In genomic region chr17:23790269-23791078, GRCm38 (mm10) we compare ENCODE assay signal across 8 mouse cellular contexts. TPM values are rescaled to one million over a fixed set of nuclear protein-coding genes. Genes with fewer than 3 reads are reported as not detected.
DNase-seq lines count a peak whose midpoint lies in the region; ATAC-seq and TF ChIP-seq lines count a peak whose summit lies in the region.

Srrm2 (plus strand) TSS chr17:23790532.

- peak within 1 kb of the TSS; percentile 39 for H3K4me3 ChIP-seq in cortical plate, adult 2 months (ENCODE audit: insufficient read depth, low read length)
- H3K4me3 ChIP-seq in gastrocnemius, adult 2 months = peak within 1 kb of the TSS; percentile 73
- peak within 1 kb of the TSS; percentile 45 for H3K4me3 ChIP-seq in hindbrain, embryonic 13.5 days
- H3K4me3 ChIP-seq in lung, postnatal 0 days (ENCODE audit: low read depth, low read length) = peak within 1 kb of the TSS; percentile 41

- peak; percentile 71 for DNase-seq in gastrocnemius, adult 2 months
- peak; percentile 48 to 61 for DNase-seq in layer of hippocampus, postnatal 25 days (ENCODE audit: extremely low spot score in 1 of 2, low spot score in 1 of 2)
- DNase-seq in lung, postnatal 0 days (ENCODE audit: low spot score) = peak; percentile 73
- peak; percentile 53 for DNase-seq in ovary, adult 18-20 months (ENCODE audit: low spot score)
- DNase-seq in urinary bladder, postnatal 14 days (ENCODE audit: low spot score) = peak; percentile 59

- no peaks in the 10 kb centered on the region for H3K27me3 ChIP-seq in hindbrain, embryonic 13.5 days
- H3K27me3 ChIP-seq in lung, postnatal 0 days (replicated peaks; ENCODE audit: insufficient read depth, low read length) = no peaks in the 10 kb centered on the region

- peak; percentile 46; the same call in 1 of the 2 replicates for TF ChIP-seq POLR2A in cortical plate, adult 2 months (IDR thresholded peaks at IDR 0.05; ENCODE audit: extremely low read depth, insufficient read depth, low read length)

- H3K27ac ChIP-seq in cortical plate, adult 2 months (ENCODE audit: insufficient read depth, low read length) = peak within 1 kb of the TSS; percentile 91
- H3K27ac ChIP-seq in gastrocnemius, adult 2 months = peak within 1 kb of the TSS; percentile 85
- H3K27ac ChIP-seq in hindbrain, embryonic 13.5 days = peak within 1 kb of the TSS; percentile 98
- H3K27ac ChIP-seq in lung, postnatal 0 days (ENCODE audit: low read length) = peak within 1 kb of the TSS; percentile 91

- WGBS in hindbrain, embryonic 13.5 days = 1% methylated on average over 29 of the region's 29 CpGs
- 2% methylated on average over 29 of the region's 29 CpGs for WGBS in lung, postnatal 0 days

- TF ChIP-seq CTCF in cortical plate, adult 2 months (IDR thresholded peaks at IDR 0.05; ENCODE audit: extremely low read depth, insufficient read depth, low read length) = no peak
- no peak for TF ChIP-seq CTCF in gastrocnemius, adult 2 months (IDR thresholded peaks at IDR 0.05)
- TF ChIP-seq CTCF in lung, postnatal 0 days (IDR thresholded peaks at IDR 0.05) = no peak

- intact Hi-C loops in gastrocnemius, adult 2 months (cut with DNase I) = loop anchor here (5.0 kb wide), 1 partner anchor 42 kb away; no protein-coding TSS in a partner anchor

- TF ChIP-seq EP300 in lung, postnatal 0 days (IDR thresholded peaks at IDR 0.05) = no peak

- peak; percentile 47 for ATAC-seq in activated CD4-positive, CD25-positive, alpha-beta regulatory T cell, adult 4 months
- peak; percentile 22 for ATAC-seq in hindbrain, embryonic 13.5 days (ENCODE audit: low FRiP score)
- peak; percentile 75 for ATAC-seq in lung, postnatal 0 days

- H3K9me3 ChIP-seq in hindbrain, embryonic 13.5 days = no peaks in the 10 kb centered on the region
- no peaks in the 10 kb centered on the region for H3K9me3 ChIP-seq in lung, postnatal 0 days (ENCODE audit: low read length)

- H3K36me3 ChIP-seq in hindbrain, embryonic 13.5 days = no peaks in the 10 kb centered on the region
- H3K36me3 ChIP-seq in lung, postnatal 0 days (ENCODE audit: insufficient read depth, low read length) = no peaks in the 10 kb centered on the region

- H3K9ac ChIP-seq in hindbrain, embryonic 13.5 days = peak within 1 kb of the TSS; percentile 85
- H3K9ac ChIP-seq in lung, postnatal 0 days (replicated peaks; ENCODE audit: low read depth) = peak within 1 kb of the TSS; percentile 57

- peak within 1 kb of the TSS; percentile 75 for H3K4me2 ChIP-seq in hindbrain, embryonic 13.5 days
- peak within 1 kb of the TSS; percentile 75 for H3K4me2 ChIP-seq in lung, postnatal 0 days (replicated peaks; ENCODE audit: low read depth, low read length)

- 0 out of 2 replicates have a peak, but pooled peaks cover 1% of the 10 kb centered on the region for H3K4me1 ChIP-seq in cortical plate, adult 2 months (ENCODE audit: control insufficient read depth, insufficient read depth, low read length)
- peaks cover 39% of the 10 kb centered on the region for H3K4me1 ChIP-seq in hindbrain, embryonic 13.5 days (replicated peaks)
- peaks cover 9% of the 10 kb centered on the region; the same call in 1 of the 2 replicates for H3K4me1 ChIP-seq in lung, postnatal 0 days (ENCODE audit: insufficient read depth, low read depth, low read length)

RNA-seq across cellular contexts. Expression of gene Srrm2, which starts in this region (rescaled TPM):
- 100 to 1,000 TPM; 234 to 326 TPM for polyA plus RNA-seq in activated CD4-positive, CD25-positive, alpha-beta regulatory T cell, adult 4 months (2017; shearing (Covaris generic))
- polyA plus RNA-seq in cortical plate, adult 2 months (2012; rRNA removed) = 640 and 696 TPM in 2 replicates
- total RNA-seq in gastrocnemius, adult 2 months (2021) = 100 to 1,000 TPM; 178 to 227 TPM
- 583 TPM in 2 replicates for polyA plus RNA-seq in hindbrain, embryonic 13.5 days (2015; fragmentation: Nextera tagmentation; extraction: Ambion mirVana)
- 100 to 1,000 TPM; 400 to 605 TPM for total RNA-seq in layer of hippocampus, postnatal 25 days (2021)
- 284 and 354 TPM in 2 replicates for polyA plus RNA-seq in lung, postnatal 0 days (2015; fragmentation: Nextera tagmentation; extraction: Ambion mirVana)

Comparison
In these comparisons a context has a peak if more than half of its experiments do, and no peak if none do; other contexts are left out.
1. Peak in every context shown above with its lines: DNase-seq, ATAC-seq, H3K4me3 ChIP-seq and H3K27ac ChIP-seq.
2. ATAC-seq: peak in every context shown above with its lines; median percentile 75 in lung, postnatal 0 days; 47 in activated CD4-positive, CD25-positive, alpha-beta regulatory T cell, adult 4 months; 22 in hindbrain, embryonic 13.5 days.